Mouse (Mus musculus) forelimb bud, embryonic 11.5 days (tissue): ENCODE data around the gene Klk1b8.
"Not testable (repeated sequence)": the region's sequence is repeated elsewhere in the genome, so short reads cannot be mapped to it uniquely, and the experiment has no call there.

Experiments
- DNase-seq: peaks from one replicate; pipeline ENCODE4 v3.0.0-alpha.2; 2012; ENCODE audit warnings: low read depth, low spot score

The Klk1b8 gene

DNA sequence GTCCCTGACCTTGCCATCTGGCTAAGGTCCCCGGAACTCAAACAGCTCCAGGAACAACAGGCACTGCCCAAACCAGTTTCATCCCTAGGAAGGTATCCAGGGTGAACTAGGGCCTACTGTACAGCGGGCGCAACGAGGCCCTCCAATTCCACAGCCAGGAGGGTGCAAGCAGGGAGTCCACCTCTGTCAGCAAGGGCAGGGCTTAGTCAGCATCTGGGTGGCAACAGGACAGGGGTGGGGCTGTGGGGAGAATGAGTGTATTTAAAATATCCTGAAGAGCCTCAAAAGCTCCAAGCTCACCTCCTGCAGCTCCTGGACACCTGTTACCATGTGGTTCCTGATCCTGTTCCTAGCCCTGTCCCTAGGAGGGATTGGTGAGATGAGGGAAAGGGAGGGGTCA, 45.1 kb downstream of the Klk1b8 start, which contains the start of gene Klk1b11:
Klk1b11 (plus strand) TSS at position 301 of the 400 bp plus-strand sequence.
- DNase-seq: not testable (repeated sequence)
